Mouse (Mus musculus) bone marrow, adult 2 months (tissue): ENCODE data around the gene Ntn1. TPM values are rescaled to one million over a fixed set of nuclear protein-coding genes. Genes with fewer than 3 reads are reported as not detected.

Source experiments
- H3K27ac ChIP-seq: fragments of 200-500 bp; 2 replicates; pipeline ENCODE4 v1.5.1; 2012; ENCODE audit warnings: low read depth, mild to moderate bottlenecking, control low read depth, inconsistent platforms, low read length; ENCODE audit not compliant: control insufficient read depth, poor library complexity, insufficient read depth
- H3K4me1 ChIP-seq: fragments of 200-500 bp; 2 replicates; pipeline ENCODE4 v1.6.1; 2011; ENCODE audit warnings: low read length; ENCODE audit not compliant: control insufficient read depth, insufficient read depth
- H3K4me3 ChIP-seq: fragments of 200-500 bp; replicated peaks from 2 replicates; pipeline ENCODE3; 2011; ENCODE audit warnings: mild to moderate bottlenecking, low read depth, low read length, control low read depth; ENCODE audit not compliant: control insufficient read depth
- CTCF ChIP-seq: fragments of 200-500 bp; IDR thresholded peaks from 2 replicates; pipeline ENCODE4 v1.5.1; 2011; ENCODE audit warnings: low read length, control low read depth; ENCODE audit not compliant: control insufficient read depth, insufficient read depth
- POLR2A ChIP-seq: fragments of 200-500 bp; IDR thresholded peaks from 2 replicates; pipeline ENCODE4 v1.6.1; 2011; ENCODE audit warnings: low read depth, mild to moderate bottlenecking, control low read depth, low read length, borderline replicate concordance; ENCODE audit not compliant: control insufficient read depth
- WGBS: fragments of 180-500 bp; shearing (Covaris S2); methylation state at CpG from one replicate; pipeline ENCODE4 v1.1.7; 2018; 5-methylcytosine and 5-hydroxymethylcytosine counted together
- polyA plus RNA-seq: library from polyadenylated mRNA; stranded (reverse); fragments of >200 nt; gene quantifications from 2 replicates; pipeline ENCODE4 v1.2.4, GENCODE M21; 2011; ENCODE audit warnings: low replicate concordance; ENCODE audit not compliant: missing spikeins, insufficient read depth, insufficient read length

Ntn1 gene
- polyA plus RNA-seq, 1 experiment = 0.72 TPM

DNA sequence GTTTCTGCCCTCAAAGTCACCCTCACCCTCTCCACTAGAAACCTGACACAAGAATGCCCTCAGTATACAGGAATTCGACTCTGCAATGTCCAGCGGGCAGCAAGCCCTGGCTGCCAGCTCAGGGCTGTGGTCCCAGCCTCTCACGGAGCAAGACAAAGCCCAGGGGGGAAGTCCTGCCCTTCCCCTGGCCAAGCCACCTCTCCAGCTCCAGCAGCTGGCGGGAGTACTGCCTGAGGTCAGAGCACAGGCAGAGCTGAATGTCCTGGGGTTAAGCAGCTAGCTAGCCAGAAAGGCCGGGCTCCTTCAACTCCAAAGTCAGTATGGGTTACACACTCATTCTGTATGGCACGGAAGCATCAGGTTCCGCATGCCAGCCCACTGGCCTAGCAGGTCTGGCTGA lies 79.2 kb downstream of the Ntn1 start:
- Histone ChIP-seq H3K4me3 (no peak overlapping the region), H3K27ac (no peak overlapping the region), H3K4me1 (no peaks in the 10 kb centered on the region)
- 75% methylated on average over 7 of the region's 7 CpGs for WGBS
- TF ChIP-seq POLR2A (no peak), CTCF (no peak)

- TF ChIP-seq POLR2A (no peak), CTCF (no peak)
- H3K4me3 ChIP-seq = no peak overlapping the region
- H3K27ac ChIP-seq = no peak overlapping the region
- H3K4me1 ChIP-seq = no peaks in the 10 kb centered on the region
- WGBS = 78% methylated on average over 11 of the region's 11 CpGs
Measured at GRCm38 (mm10) chr11:68315551-68316130, 85.0 kb downstream of the Ntn1 start.

DNA sequence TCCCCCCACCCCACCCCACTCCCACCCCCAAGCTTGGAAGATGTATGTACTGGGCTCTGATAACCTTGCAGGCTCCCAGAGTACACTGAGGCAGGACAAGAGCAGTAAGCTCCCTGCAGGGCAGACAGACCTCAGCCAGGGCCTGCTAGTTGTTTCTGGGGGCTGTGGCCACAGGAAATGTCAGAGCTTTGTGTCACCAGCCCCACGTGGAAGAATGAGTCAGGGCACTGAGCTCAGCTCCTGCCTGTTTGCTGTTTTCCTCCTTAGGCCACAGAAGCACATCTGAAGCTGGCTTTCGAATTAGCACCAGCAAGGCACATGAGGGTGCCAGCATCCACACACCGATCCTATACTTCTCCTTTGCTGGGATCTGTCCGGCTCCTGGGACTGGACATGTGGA lies 86.8 kb downstream of the Ntn1 start:
- no peak overlapping the region for H3K4me3 ChIP-seq

GRCm38 (mm10) chr11:68313065-68313464 lies 87.6 kb downstream of the Ntn1 start:
- Histone ChIP-seq H3K4me1 (no peaks in the 10 kb centered on the region), H3K27ac (no peak overlapping the region), H3K4me3 (no peak overlapping the region)
- TF ChIP-seq POLR2A = no peak
- no peak for TF ChIP-seq CTCF
- 68% methylated on average over 7 of the region's 7 CpGs for WGBS

More for the DNA sequence above, 86.8 kb downstream of the Ntn1 start:
- no peaks in the 10 kb centered on the region for H3K4me1 ChIP-seq
- no peak overlapping the region for H3K27ac ChIP-seq
- TF ChIP-seq POLR2A (no peak), CTCF (no peak)
- 46% methylated on average over 4 of the region's 4 CpGs for WGBS

- Histone ChIP-seq H3K27ac (no peak overlapping the region), H3K4me1 (no peaks in the 10 kb centered on the region), H3K4me3 (no peak overlapping the region)
- TF ChIP-seq POLR2A = no peak
- no peak for TF ChIP-seq CTCF
- 75% methylated on average over 10 of the region's 10 CpGs for WGBS
Measured at GRCm38 (mm10) chr11:68308911-68309580, 91.6 kb downstream of the Ntn1 start.

GRCm38 (mm10) chr11:68305997-68306396 lies 94.6 kb downstream of the Ntn1 start:
- H3K27ac ChIP-seq = no peak overlapping the region
- WGBS = 81% methylated on average over 8 of the region's 8 CpGs
- TF ChIP-seq POLR2A = no peak
- no peak for TF ChIP-seq CTCF
- H3K4me3 ChIP-seq = no peak overlapping the region
- no peaks in the 10 kb centered on the region for H3K4me1 ChIP-seq

DNA sequence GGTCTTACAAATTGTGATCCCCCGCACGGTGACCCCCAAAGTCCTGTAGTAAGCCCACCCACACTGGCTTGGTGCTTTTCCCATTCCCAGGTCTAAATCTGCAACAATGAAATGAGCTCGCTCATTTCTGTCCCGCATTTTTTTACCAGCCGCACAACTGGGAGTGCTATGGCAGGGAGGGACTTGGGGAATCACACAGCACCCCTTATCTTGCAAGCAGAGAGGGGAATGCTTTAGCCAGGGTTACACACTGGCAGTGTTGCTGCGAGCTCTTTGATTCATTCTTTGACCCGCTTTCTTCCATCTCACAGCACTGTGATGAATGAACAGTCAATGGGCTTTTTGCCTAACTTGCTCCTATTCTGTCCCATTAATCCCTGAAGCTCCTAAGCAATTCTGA lies 98.3 kb downstream of the Ntn1 start:
- TF ChIP-seq POLR2A (no peak), CTCF (no peak)
- Histone ChIP-seq H3K4me3 (no peak overlapping the region), H3K4me1 (no peaks in the 10 kb centered on the region), H3K27ac (no peak overlapping the region)
- WGBS = 89% methylated on average over 7 of the region's 7 CpGs

GRCm38 (mm10) chr11:68301660-68302059 lies 99.0 kb downstream of the Ntn1 start:
- H3K4me1 ChIP-seq = no peaks in the 10 kb centered on the region
- H3K4me3 ChIP-seq = no peak overlapping the region
- 82% methylated on average over 4 of the region's 4 CpGs for WGBS
- H3K27ac ChIP-seq = no peak overlapping the region
- no peak for TF ChIP-seq CTCF
- no peak for TF ChIP-seq POLR2A
